Mouse (Mus musculus) ES-E14 (cell line): ENCODE results near the gene Gm10577. TPM values are rescaled to one million over a fixed set of nuclear protein-coding genes. Genes with fewer than 3 reads are reported as not detected.

Experiments
- DNase-seq: peaks from one replicate; pipeline ENCODE4 v3.0.0-alpha.2; 2013; ENCODE audit warnings: low read depth, low spot score
- H3K27ac ChIP-seq: 2 replicates; pipeline ENCODE4 v1.5.1; 2012; ENCODE audit warnings: low read depth, mild to moderate bottlenecking, low read length, moderate library complexity, mixed read lengths; ENCODE audit not compliant: poor library complexity, insufficient read depth, severe bottlenecking
- H3K36me3 ChIP-seq: 2 replicates; pipeline ENCODE4 v1.6.1; 2012; ENCODE audit warnings: mild to moderate bottlenecking, low read length, moderate library complexity, mixed read lengths; ENCODE audit not compliant: control insufficient read depth, poor library complexity, insufficient read depth, severe bottlenecking
- H3K4me1 ChIP-seq, 2 experiments: fragments of 150-350 bp in 1 of 2; sonication (generic) in 1 of 2; 2 replicates each; pipeline ENCODE4 v1.6.1; 2012; ENCODE audit warnings: low read length in 2 of 2, mild to moderate bottlenecking in 1 of 2, mixed read lengths in 1 of 2; ENCODE audit not compliant: control insufficient read depth in 2 of 2, insufficient read depth in 2 of 2, poor library complexity in 1 of 2
- H3K4me3 ChIP-seq, 2 experiments: fragments of 150-350 bp in 1 of 2; sonication (generic) in 1 of 2; 2 replicates each; pipeline ENCODE4 v1.5.1; 2012; ENCODE audit warnings: low read length in 2 of 2, low read depth in 1 of 2, mild to moderate bottlenecking in 1 of 2, mixed read lengths in 1 of 2; ENCODE audit not compliant: insufficient read depth in 1 of 2, poor library complexity in 1 of 2, severe bottlenecking in 1 of 2
- H3K9ac ChIP-seq: 2 replicates; pipeline ENCODE4 v1.6.1; 2012; ENCODE audit warnings: low read depth, mild to moderate bottlenecking, low read length, mixed read lengths; ENCODE audit not compliant: poor library complexity, insufficient read depth, severe bottlenecking
- H3K9me3 ChIP-seq: fragments of 150-350 bp; sonication (generic); 2 replicates; pipeline ENCODE4 v1.6.1; 2012; ENCODE audit warnings: low read depth, mild to moderate bottlenecking, low read length; ENCODE audit not compliant: control insufficient read depth, insufficient read depth
- CHD2 ChIP-seq: IDR thresholded peaks from 2 replicates; pipeline ENCODE4 v1.6.1; 2014; ENCODE audit warnings: mild to moderate bottlenecking, low read depth, low read length, inconsistent platforms
- HCFC1 ChIP-seq: IDR thresholded peaks from 2 replicates; pipeline ENCODE4 v1.6.1; 2012; ENCODE audit warnings: low read length, inconsistent platforms, borderline replicate concordance; ENCODE audit not compliant: insufficient read depth
- MAFK ChIP-seq: IDR thresholded peaks from 2 replicates; pipeline ENCODE4 v1.6.1; 2014; ENCODE audit warnings: mild to moderate bottlenecking, low read depth, low read length, inconsistent platforms; ENCODE audit not compliant: insufficient read depth
- ZC3H11A ChIP-seq: IDR thresholded peaks from 2 replicates; pipeline ENCODE4 v1.6.1; 2012; ENCODE audit warnings: low read depth, mild to moderate bottlenecking, inconsistent platforms, low read length, borderline replicate concordance
- ZNF384 ChIP-seq: IDR thresholded peaks from 2 replicates; pipeline ENCODE4 v1.6.1; 2012; ENCODE audit warnings: low read depth, low read length, inconsistent platforms
- in situ Hi-C, 2 experiments: fragments of 600-800 bp; cut with MboI; formaldehyde crosslinking; loops; one replicate each; pipeline ENCODE4 v1.15.1; 2025; ENCODE audit warnings: low sequenced_read_pairs in 2 of 2, inconsistent platforms in 1 of 2; ENCODE audit not compliant: unreplicated experiment in 2 of 2
- total RNA-seq: library from RNA; depleted of rRNA; stranded (reverse); fragments of 300-350 nt; gene quantifications from 2 replicates; pipeline ENCODE4 v1.2.3, GENCODE M21; 2012

Gene Gm10577
- total RNA-seq, 1 experiment, result not detected

DNA sequence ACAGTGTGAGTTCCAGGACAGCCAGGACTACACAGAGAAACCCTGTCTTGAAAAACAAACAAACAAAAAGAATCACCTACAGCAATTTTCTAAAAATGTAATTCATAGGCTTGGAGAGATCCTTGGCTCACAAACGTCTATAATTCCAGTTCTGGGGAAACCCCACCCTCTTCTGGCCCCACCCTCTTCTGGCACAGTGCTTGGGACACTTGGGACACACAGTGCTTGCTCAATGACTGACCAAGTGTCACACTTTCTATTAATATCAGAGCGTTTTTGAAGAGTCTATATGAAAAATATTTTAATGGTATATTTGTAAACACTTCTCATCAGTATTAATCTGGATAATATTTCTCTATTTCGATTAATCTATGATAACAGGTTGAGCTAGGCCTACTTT is 12.6 kb upstream of the Gm10577 start:
- in situ Hi-C loops, result no loop called here
- no peak overlapping the region for H3K9ac ChIP-seq
- no peaks in the 10 kb centered on the region for H3K9me3 ChIP-seq
- TF ChIP-seq HCFC1, result no peak
- no peaks in the 10 kb centered on the region for H3K4me1 ChIP-seq
- DNase-seq, result no peak
- H3K36me3 ChIP-seq, result no peaks in the 10 kb centered on the region
- no peak overlapping the region for H3K27ac ChIP-seq
- no peak overlapping the region for H3K4me3 ChIP-seq

DNA sequence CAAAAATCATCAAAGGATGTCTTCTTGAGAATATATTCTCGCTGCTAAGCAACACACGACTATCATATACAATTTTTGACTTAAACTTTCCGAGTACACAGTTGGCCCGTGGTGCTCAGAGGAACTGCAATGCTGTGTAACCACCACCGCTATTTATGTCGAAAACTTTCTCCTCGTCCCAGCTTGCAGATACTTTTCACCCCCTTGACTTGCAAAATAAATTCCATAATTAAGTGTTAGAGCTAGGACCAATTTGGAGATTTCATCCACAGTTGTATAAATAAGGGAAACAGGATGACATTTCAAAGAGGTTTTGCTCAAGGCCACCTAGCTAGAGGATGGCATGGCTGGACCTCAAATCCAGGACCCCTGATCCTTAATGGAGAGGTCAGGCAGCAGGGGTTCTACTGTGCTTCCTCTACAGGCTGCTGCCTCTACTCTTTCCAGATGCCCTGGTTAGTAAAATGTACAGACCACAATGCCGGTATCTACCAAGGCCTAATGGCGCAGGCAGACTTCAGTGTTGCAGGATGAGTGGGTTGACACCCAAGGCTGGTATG is 7.4 kb upstream of the Gm10577 start:
- H3K9ac ChIP-seq, result no peak overlapping the region
- H3K9me3 ChIP-seq, result no peaks in the 10 kb centered on the region
- no peak for DNase-seq
- no peak overlapping the region for H3K4me3 ChIP-seq
- no peaks in the 10 kb centered on the region for H3K4me1 ChIP-seq
- no peaks in the 10 kb centered on the region for H3K36me3 ChIP-seq
- in situ Hi-C loops, result no loop called here
- no peak for TF ChIP-seq MAFK
- no peak for TF ChIP-seq ZNF384
- no peak for TF ChIP-seq CHD2
- TF ChIP-seq HCFC1, result no peak
- no peak for TF ChIP-seq ZC3H11A
- no peak overlapping the region for H3K27ac ChIP-seq

- H3K4me1 ChIP-seq, result no peaks in the 10 kb centered on the region
- H3K27ac ChIP-seq, result no peak overlapping the region
- DNase-seq, result no peak
- no peak overlapping the region for H3K4me3 ChIP-seq
- H3K9me3 ChIP-seq, result no peaks in the 10 kb centered on the region
- H3K36me3 ChIP-seq, result no peaks in the 10 kb centered on the region
- in situ Hi-C loops, result no loop called here
- TF ChIP-seq ZC3H11A, result no peak
- no peak for TF ChIP-seq ZNF384
- no peak for TF ChIP-seq CHD2
- TF ChIP-seq HCFC1, result no peak
- TF ChIP-seq MAFK, result no peak
- H3K9ac ChIP-seq, result no peak overlapping the region
These were observed 6.5 kb upstream of the Gm10577 start for GRCm38 (mm10) chr4:101026995-101027394.

GRCm38 (mm10) chr4:101026566-101026965 is 6.1 kb upstream of the Gm10577 start:
- Histone ChIP-seq H3K9ac (no peak overlapping the region), H3K9me3 (no peaks in the 10 kb centered on the region), H3K27ac (no peak overlapping the region), H3K4me1 (no peaks in the 10 kb centered on the region), H3K4me3 (no peak overlapping the region), H3K36me3 (no peaks in the 10 kb centered on the region)
- in situ Hi-C loops, result no loop called here
- TF ChIP-seq ZNF384 (no peak), HCFC1 (no peak), ZC3H11A (no peak), CHD2 (no peak), MAFK (no peak)
- no peak for DNase-seq

- Histone ChIP-seq H3K9me3 (no peaks in the 10 kb centered on the region), H3K36me3 (no peaks in the 10 kb centered on the region), H3K4me3 (no peak overlapping the region), H3K9ac (no peak overlapping the region), H3K27ac (no peak overlapping the region), H3K4me1 (no peaks in the 10 kb centered on the region)
- no peak for DNase-seq
- TF ChIP-seq CHD2, result no peak
- TF ChIP-seq MAFK, result peak; percentile 91
- in situ Hi-C loops, result no loop called here
These were observed 2.7 kb downstream of the Gm10577 start for GRCm38 (mm10) chr4:101017806-101018205.
